Mouse (Mus musculus): Measurements from ENCODE around the gene Mast2. TPM values are rescaled to one million over a fixed set of nuclear protein-coding genes. Genes with fewer than 3 reads are reported as not detected.

Mast2 gene
- 53.0 and 72.5 TPM in 2 replicates for polyA plus RNA-seq (2014; fragmentation: Nextera tagmentation; extraction: Ambion mirVana)

DNA sequence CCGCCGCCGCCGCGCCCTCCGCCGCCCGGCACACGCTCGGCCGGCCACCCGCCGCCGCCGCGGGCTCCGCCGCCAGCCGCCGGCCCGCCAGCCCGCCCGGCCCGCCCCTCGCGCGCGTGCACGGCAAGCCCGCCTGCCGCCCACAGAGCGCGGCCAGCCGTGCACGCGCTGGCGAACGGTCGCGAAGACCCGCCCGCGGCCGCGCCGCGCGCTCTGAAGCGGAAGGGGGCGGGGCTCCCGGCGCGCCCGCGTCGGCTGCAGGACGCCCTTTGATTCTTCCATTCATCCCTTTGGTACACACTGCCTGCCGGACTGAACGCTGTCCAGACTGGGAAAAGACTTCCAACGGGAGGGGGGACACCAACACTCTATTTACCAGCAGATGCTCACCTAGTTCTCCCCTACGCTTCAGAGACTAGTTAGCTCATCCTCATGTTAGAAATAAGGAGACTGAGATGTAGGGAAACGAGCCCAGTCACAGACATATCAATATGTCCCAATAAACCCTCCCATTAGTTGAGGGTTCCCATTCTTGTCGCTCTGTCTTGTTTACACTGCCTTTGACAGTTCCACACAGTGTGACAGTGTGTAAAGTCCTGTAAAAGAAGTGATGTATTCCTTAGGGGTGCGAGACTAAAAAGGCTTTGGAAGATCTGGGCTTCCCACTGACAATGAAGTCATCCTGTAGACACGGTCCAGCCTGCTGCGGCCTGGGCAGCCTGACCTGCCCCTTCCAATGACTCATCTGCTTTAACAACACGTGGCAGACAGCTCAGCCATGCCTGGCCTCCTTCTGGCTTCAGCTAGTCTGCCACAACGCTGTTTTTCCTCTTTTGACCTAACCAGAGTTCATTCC is at the start of gene Mast2:
TSS of gene Mast2 (minus strand) at position 58 of the 856 bp plus-strand sequence.
- Histone ChIP-seq H3K4me2 (ENCODE audit: low read depth, low read length) (peak within 1 kb of the TSS; percentile 59), H3K4me1 (ENCODE audit: control insufficient read depth, insufficient read depth, low read length) (peaks cover 15% of the 10 kb centered on the region; the same call in 1 of the 2 replicates), H3K9ac (replicated peaks; ENCODE audit: low read depth, low read length) (peak within 1 kb of the TSS; percentile 87), H3K27ac (ENCODE audit: low read depth, low read length) (peak within 1 kb of the TSS; percentile 90), H3K4me3 (ENCODE audit: low read depth, low read length) (peak within 1 kb of the TSS; percentile 86), H3K27me3 (ENCODE audit: control insufficient read depth, insufficient read depth, low read length) (no peaks in the 10 kb centered on the region), H3K36me3 (ENCODE audit: control insufficient read depth, insufficient read depth, low read length) (no peaks in the 10 kb centered on the region), H3K9me3 (ENCODE audit: control insufficient read depth, low read length) (no peaks in the 10 kb centered on the region)
- 1% methylated on average over 41 of the region's 68 CpGs for WGBS
- ATAC-seq (ENCODE audit: low read depth): peak; percentile 90

DNA sequence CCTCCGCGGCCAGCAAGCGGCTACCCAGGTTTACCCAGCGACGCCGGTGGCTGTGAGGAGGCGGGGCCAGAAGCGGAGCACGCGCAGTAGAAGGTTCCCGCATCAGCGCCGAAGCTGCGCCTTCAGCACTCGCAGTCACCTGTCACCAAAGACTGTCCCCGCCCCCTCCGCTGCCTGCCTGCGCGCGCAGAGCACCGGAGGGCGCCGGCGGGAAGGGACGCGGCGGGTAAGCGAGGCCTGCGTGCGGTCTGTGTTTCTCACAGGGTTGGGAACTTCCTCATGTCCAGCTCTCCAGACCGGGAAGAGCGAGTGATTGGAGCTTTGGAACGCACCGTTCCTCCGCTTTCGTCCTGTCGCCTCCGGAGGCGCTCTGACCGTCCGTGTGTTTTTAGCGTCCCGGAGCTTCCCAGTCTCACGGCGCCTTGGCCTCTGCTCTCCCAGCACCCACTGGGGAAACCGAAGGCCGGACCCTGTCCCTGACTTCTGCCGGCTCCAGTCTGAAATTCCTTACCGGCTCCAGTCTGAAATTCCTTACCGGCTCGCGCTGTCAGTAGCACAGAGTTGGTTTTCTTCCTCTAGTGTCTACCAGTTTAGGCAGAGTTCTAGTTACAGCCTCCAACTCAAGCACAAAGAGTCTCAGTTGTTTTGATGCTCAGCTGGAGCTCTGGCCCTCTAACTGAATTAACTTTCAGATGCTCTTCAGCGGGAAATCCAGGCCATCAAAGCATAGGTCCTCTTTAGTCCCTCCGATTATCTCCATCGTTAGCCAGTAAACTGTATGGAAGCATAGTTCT is 43.6 kb upstream of the Mast2 start, which contains the start of gene Ipp:
TSS of gene Ipp (plus strand) at position 125 of the 794 bp plus-strand sequence.
- Histone ChIP-seq H3K27me3 (ENCODE audit: control insufficient read depth, insufficient read depth, low read length) (no peaks in the 10 kb centered on the region), H3K4me2 (ENCODE audit: low read depth, low read length) (peak within 1 kb of the TSS; percentile 62), H3K36me3 (ENCODE audit: control insufficient read depth, insufficient read depth, low read length) (no peaks in the 10 kb centered on the region), H3K4me1 (ENCODE audit: control insufficient read depth, insufficient read depth, low read length) (peaks cover 8% of the 10 kb centered on the region; the same call in 1 of the 2 replicates), H3K9ac (replicated peaks; ENCODE audit: low read depth, low read length) (peak within 1 kb of the TSS; percentile 74), H3K9me3 (ENCODE audit: control insufficient read depth, low read length) (no peaks in the 10 kb centered on the region), H3K4me3 (ENCODE audit: low read depth, low read length) (peak within 1 kb of the TSS; percentile 58), H3K27ac (ENCODE audit: low read depth, low read length) (peak within 1 kb of the TSS; percentile 85)
- peak; percentile 99 for ATAC-seq (ENCODE audit: low read depth)
- under 1% methylated on average over 55 of the region's 55 CpGs for WGBS

DNA sequence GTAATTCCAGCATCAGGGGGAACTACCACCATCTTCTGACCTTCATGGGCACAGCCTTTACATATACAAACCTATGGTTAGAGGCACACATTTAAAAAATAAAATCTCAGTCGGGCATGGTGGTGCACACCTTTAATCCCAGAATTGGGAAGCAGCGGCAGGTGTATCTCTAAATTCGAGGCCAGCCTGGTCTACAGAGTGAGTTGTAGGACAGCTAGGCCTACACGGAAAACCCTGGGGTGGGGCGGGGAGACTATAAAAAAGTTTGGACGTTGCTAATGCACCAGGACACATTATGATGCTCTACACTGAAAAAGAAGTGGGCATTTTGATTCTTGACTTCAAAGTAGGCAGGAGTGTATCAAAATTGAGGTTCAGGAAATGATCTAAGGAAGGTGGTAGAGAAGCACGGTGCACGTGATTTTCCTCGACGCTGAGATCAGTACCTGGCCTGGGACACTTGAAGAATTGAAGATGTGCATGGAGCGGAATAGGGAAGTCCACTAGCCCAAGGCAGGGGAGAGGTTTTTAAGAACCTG is 43.0 kb upstream of the Mast2 start:
- Histone ChIP-seq H3K27ac (ENCODE audit: low read depth, low read length) (peak overlapping the region; percentile 85; the same call in 1 of the 2 replicates), H3K9ac (replicated peaks; ENCODE audit: low read depth, low read length) (peak overlapping the region; percentile 58; the same call in 1 of the 2 replicates), H3K4me2 (ENCODE audit: low read depth, low read length) (peak overlapping the region; percentile 62), H3K9me3 (ENCODE audit: control insufficient read depth, low read length) (no peaks in the 10 kb centered on the region), H3K4me1 (ENCODE audit: control insufficient read depth, insufficient read depth, low read length) (peaks cover 8% of the 10 kb centered on the region; the same call in 1 of the 2 replicates), H3K36me3 (ENCODE audit: control insufficient read depth, insufficient read depth, low read length) (no peaks in the 10 kb centered on the region), H3K4me3 (ENCODE audit: low read depth, low read length) (peak overlapping the region; percentile 58), H3K27me3 (ENCODE audit: control insufficient read depth, insufficient read depth, low read length) (no peaks in the 10 kb centered on the region)
- ATAC-seq (ENCODE audit: low read depth): peak; percentile 59; the same call in 1 of the 2 replicates
- WGBS: 24% methylated on average over 11 of the region's 11 CpGs

DNA sequence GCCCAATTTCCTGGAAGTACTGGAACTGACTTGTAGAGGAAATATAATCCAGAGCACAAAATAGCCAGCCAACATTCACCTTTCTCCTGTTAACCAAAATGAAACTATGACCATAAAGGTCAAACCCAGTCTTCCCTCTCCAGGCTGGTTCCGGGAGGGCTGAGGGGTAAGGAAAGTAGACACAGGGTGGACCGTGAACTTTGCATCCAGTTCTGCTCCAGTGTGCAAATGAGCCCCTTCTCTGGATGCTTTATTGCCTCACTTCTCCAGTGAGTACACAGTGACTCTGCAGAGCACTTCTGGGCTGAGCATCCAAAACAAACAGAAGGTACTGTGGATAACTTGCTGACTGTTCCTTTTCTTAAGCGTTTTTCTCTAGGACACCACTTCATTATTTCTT is 36.0 kb upstream of the Mast2 start:
- Histone ChIP-seq H3K27me3 (ENCODE audit: control insufficient read depth, insufficient read depth, low read length) (no peaks in the 10 kb centered on the region), H3K4me2 (ENCODE audit: low read depth, low read length) (no peak overlapping the region), H3K4me1 (ENCODE audit: control insufficient read depth, insufficient read depth, low read length) (no peaks in the 10 kb centered on the region), H3K9ac (replicated peaks; ENCODE audit: low read depth, low read length) (no peak overlapping the region), H3K27ac (ENCODE audit: low read depth, low read length) (no peak overlapping the region), H3K9me3 (ENCODE audit: control insufficient read depth, low read length) (no peaks in the 10 kb centered on the region), H3K36me3 (ENCODE audit: control insufficient read depth, insufficient read depth, low read length) (no peaks in the 10 kb centered on the region), H3K4me3 (ENCODE audit: low read depth, low read length) (no peak overlapping the region)
- ATAC-seq (ENCODE audit: low read depth): no peak
- WGBS: 75% methylated on average over 3 of the region's 3 CpGs

DNA sequence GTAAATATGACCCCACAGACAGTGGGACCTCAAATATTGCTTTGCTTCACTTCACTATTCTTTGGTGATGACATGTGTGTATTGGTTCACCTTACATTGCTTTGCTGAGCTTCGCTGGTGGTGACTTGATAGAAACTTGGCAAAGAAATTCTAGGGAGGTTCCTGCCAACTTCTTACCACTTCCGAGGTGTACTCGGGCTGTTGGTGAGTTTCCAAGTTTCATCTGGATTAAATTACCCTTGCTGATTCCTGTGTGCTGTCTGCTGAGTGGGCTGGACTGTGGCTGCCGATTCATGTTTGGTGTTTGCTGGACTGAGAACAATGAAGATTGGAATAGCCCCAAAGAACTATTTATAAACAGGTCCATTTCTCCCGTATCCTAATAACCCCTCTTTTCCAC is 29.7 kb upstream of the Mast2 start:
- no peaks in the 10 kb centered on the region for H3K36me3 ChIP-seq (ENCODE audit: control insufficient read depth, insufficient read depth, low read length)
- H3K4me3 ChIP-seq (ENCODE audit: low read depth, low read length): no peak overlapping the region
- WGBS: 83% methylated on average over 5 of the region's 5 CpGs

DNA sequence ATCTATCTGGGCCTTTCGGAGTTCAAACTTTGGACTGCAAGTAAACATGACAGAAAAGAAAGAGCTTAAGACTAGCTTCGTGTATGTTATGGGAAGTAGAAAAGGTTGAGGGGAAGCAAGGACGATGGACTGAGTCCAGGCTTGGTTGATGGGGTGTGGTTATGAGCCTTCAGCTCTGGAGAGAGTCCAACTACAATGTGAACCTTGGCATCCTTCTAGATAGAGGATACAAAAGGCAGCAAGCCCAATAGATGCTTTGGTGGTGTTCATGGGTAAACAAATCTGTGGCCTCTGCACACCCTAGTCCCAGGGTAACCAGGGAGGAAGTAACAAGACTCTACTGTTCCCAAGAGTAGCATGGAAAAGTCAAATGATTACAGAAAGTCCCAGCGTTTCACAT is 28.5 kb upstream of the Mast2 start:
- H3K4me1 ChIP-seq (ENCODE audit: control insufficient read depth, insufficient read depth, low read length): no peaks in the 10 kb centered on the region; the same call in 1 of the 2 replicates

More for the DNA sequence above, 29.7 kb upstream of the Mast2 start:
- Histone ChIP-seq H3K9ac (replicated peaks; ENCODE audit: low read depth, low read length) (no peak overlapping the region), H3K9me3 (ENCODE audit: control insufficient read depth, low read length) (no peaks in the 10 kb centered on the region), H3K27me3 (ENCODE audit: control insufficient read depth, insufficient read depth, low read length) (no peaks in the 10 kb centered on the region), H3K4me2 (ENCODE audit: low read depth, low read length) (no peak overlapping the region), H3K27ac (ENCODE audit: low read depth, low read length) (no peak overlapping the region), H3K4me1 (ENCODE audit: control insufficient read depth, insufficient read depth, low read length) (no peaks in the 10 kb centered on the region; the same call in 1 of the 2 replicates)
- no peak for ATAC-seq (ENCODE audit: low read depth)

DNA sequence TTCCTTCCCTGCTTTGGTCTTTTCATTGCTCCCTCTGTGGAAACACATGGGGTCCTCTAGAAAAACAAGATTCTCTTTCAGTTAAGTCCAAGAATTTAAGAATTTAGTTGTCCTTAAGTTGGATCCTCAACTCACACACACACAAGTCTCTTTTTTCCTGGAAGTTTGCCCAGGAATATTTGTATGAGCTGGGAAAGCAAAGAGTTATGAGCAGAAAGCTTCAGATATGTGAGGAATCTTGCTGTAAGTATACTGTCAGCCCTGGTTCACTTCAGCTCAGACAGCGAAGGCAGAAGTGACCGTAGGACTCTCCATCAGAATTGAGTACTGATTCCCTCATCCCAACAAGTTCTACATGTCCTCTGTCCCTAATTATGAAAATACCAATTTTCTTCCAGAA is 27.9 kb upstream of the Mast2 start:
- Histone ChIP-seq H3K9ac (replicated peaks; ENCODE audit: low read depth, low read length) (no peak overlapping the region), H3K36me3 (ENCODE audit: control insufficient read depth, insufficient read depth, low read length) (no peaks in the 10 kb centered on the region), H3K9me3 (ENCODE audit: control insufficient read depth, low read length) (no peaks in the 10 kb centered on the region), H3K4me1 (ENCODE audit: control insufficient read depth, insufficient read depth, low read length) (no peaks in the 10 kb centered on the region; the same call in 1 of the 2 replicates), H3K4me3 (ENCODE audit: low read depth, low read length) (no peak overlapping the region), H3K4me2 (ENCODE audit: low read depth, low read length) (no peak overlapping the region), H3K27ac (ENCODE audit: low read depth, low read length) (no peak overlapping the region), H3K27me3 (ENCODE audit: control insufficient read depth, insufficient read depth, low read length) (no peaks in the 10 kb centered on the region)
- WGBS: 83% methylated on average over 2 of the region's 2 CpGs
- no peak for ATAC-seq (ENCODE audit: low read depth)

More for the DNA sequence above, 28.5 kb upstream of the Mast2 start:
- no peak for ATAC-seq (ENCODE audit: low read depth)
- Histone ChIP-seq H3K4me3 (ENCODE audit: low read depth, low read length) (no peak overlapping the region), H3K36me3 (ENCODE audit: control insufficient read depth, insufficient read depth, low read length) (no peaks in the 10 kb centered on the region), H3K27ac (ENCODE audit: low read depth, low read length) (no peak overlapping the region), H3K27me3 (ENCODE audit: control insufficient read depth, insufficient read depth, low read length) (no peaks in the 10 kb centered on the region), H3K9me3 (ENCODE audit: control insufficient read depth, low read length) (no peaks in the 10 kb centered on the region), H3K4me2 (ENCODE audit: low read depth, low read length) (no peak overlapping the region), H3K9ac (replicated peaks; ENCODE audit: low read depth, low read length) (no peak overlapping the region)
- WGBS: 69% methylated on average over 4 of the region's 4 CpGs

DNA sequence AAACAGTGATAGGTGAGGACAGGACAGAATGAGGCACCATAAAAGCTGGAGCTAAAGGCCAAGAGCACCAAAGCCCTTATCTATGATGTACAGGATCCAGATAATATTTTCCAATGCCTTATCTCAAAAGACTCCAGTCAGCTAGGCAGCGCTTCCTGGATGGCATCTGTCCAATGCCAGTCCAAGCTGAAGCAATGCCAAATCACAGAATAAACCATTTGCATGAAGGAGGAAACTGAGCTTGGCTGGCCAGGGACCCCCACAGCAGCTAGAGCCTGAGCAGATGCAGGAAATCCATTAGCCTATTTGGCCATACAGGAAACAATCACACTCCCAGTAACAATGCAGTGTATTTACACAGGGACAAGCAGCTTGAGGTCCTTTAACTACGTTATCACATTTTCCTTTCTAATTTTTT is 27.1 kb upstream of the Mast2 start:
- ATAC-seq (ENCODE audit: low read depth): no peak
- no peaks in the 10 kb centered on the region for H3K36me3 ChIP-seq (ENCODE audit: control insufficient read depth, insufficient read depth, low read length)
- H3K4me1 ChIP-seq (ENCODE audit: control insufficient read depth, insufficient read depth, low read length): no peaks in the 10 kb centered on the region; the same call in 1 of the 2 replicates
- no peaks in the 10 kb centered on the region for H3K27me3 ChIP-seq (ENCODE audit: control insufficient read depth, insufficient read depth, low read length)
- no peak overlapping the region for H3K4me2 ChIP-seq (ENCODE audit: low read depth, low read length)
- H3K27ac ChIP-seq (ENCODE audit: low read depth, low read length): no peak overlapping the region
- no peak overlapping the region for H3K9ac ChIP-seq (replicated peaks; ENCODE audit: low read depth, low read length)
- H3K4me3 ChIP-seq (ENCODE audit: low read depth, low read length): no peak overlapping the region
- H3K9me3 ChIP-seq (ENCODE audit: control insufficient read depth, low read length): no peaks in the 10 kb centered on the region
- 71% methylated on average over 2 of the region's 2 CpGs for WGBS
